Mouse (Mus musculus) lung, embryonic 16.5 days (tissue): ENCODE measurements around the gene Gng13. TPM values are rescaled to one million over a fixed set of nuclear protein-coding genes. Genes with fewer than 3 reads are reported as not detected.
A peak's percentile ranks its signal among the peaks of the same experiment; 100 is the strongest.

Experiments
- ATAC-seq: fragments of 200-750 bp; cut with Nextera tagmentation; 2 replicates; pipeline ENCODE4 v1.8.0; 2017; ENCODE audit warnings: low read depth, mild to moderate bottlenecking, moderate library complexity
- H3K27ac ChIP-seq: fragments of 300-500 bp; sonication (generic); 2 replicates; pipeline ENCODE4 v1.5.1; 2014; ENCODE audit warnings: mild to moderate bottlenecking, control low read depth, low read length
- H3K27me3 ChIP-seq: fragments of 300-500 bp; sonication (generic); 2 replicates; pipeline ENCODE4 v1.6.1; 2014; ENCODE audit warnings: low read depth, low read length, mixed read lengths; ENCODE audit not compliant: control insufficient read depth, insufficient read depth
- H3K36me3 ChIP-seq: fragments of 300-500 bp; sonication (generic); 2 replicates; pipeline ENCODE4 v1.6.1; 2014; ENCODE audit warnings: low read length; ENCODE audit not compliant: control insufficient read depth, insufficient read depth
- H3K4me1 ChIP-seq: fragments of 300-500 bp; sonication (generic); replicated peaks from 2 replicates; pipeline ENCODE4 v1.6.1; 2014; ENCODE audit warnings: low read length, mixed read lengths; ENCODE audit not compliant: control insufficient read depth, insufficient read depth
- H3K4me2 ChIP-seq: fragments of 300-500 bp; sonication (generic); 2 replicates; pipeline ENCODE4 v1.6.1; 2014; ENCODE audit warnings: low read depth, low read length, control low read depth
- H3K4me3 ChIP-seq: fragments of 300-500 bp; sonication (generic); 2 replicates; pipeline ENCODE4 v1.5.1; 2014; ENCODE audit warnings: mild to moderate bottlenecking, low read length, control low read depth
- H3K9ac ChIP-seq: fragments of 300-500 bp; sonication (generic); 2 replicates; pipeline ENCODE4 v1.6.1; 2014; ENCODE audit warnings: low read length, control low read depth
- H3K9me3 ChIP-seq: fragments of 300-500 bp; sonication (generic); 2 replicates; pipeline ENCODE4 v1.6.1; 2016; ENCODE audit warnings: low read length; ENCODE audit not compliant: control insufficient read depth
- WGBS: fragments of 180-500 bp; shearing (Covaris S2); extraction: QIAGEN DNeasy Blood & Tissue Kit; methylation state at CpG from one replicate; pipeline ENCODE4 v1.1.7; 2014; 5-methylcytosine and 5-hydroxymethylcytosine counted together
- polyA plus RNA-seq: library from polyadenylated mRNA; unstranded; fragments of >200 nt; fragmentation: Nextera tagmentation; extraction: Ambion mirVana; gene quantifications from 2 replicates; pipeline ENCODE4 v1.2.1, GENCODE M21; 2015

The Gng13 gene
- 2.5 and 2.8 TPM in 2 replicates for polyA plus RNA-seq

DNA sequence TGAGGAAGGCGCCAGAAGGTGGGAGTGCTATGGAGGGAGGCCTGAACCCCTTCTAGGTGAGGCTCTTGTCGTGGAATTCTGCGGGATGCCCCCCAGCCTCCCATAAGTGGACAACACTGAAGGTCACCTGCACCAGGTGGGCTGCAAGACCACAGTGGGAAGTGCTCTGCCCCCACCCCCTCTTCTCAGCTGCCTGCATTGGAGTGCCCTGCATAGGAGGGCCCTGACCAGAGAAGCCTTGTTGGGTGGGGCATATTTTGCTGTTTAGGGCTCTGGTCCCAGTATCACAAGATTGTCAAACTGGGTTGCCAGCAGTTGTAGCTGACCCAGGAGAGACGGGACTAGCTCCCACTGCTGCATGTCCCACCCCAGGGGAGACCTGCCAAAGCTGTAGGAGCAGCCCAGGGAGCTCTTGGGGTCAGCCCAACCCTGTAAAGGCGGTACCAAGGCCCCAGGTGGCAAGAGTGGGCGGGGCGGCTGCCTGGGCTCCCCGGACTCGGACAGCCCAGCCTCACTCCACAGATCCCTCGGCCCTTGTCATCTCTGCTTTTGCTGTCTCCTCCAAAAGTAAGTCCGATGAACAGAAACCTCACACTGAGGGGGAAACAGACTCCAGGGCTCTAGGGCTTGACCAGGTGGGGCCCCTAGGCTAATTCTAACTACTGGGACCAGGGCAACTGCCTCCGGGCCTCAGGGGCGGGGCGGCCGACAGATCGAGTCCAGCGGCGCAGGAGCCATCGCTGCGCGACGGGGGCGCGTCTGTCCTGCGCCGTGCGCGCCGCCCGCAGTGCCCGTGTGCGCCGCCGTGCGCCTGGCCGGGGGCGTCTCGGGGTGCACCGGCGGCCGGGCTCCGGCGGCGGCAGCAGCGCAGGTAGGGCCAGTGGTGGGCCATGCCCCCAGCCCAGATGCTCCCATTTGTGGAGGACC, at the start of gene Gng13:
Gng13 (plus strand) TSS at position 461 of the 927 bp plus-strand sequence.
- H3K9me3 ChIP-seq: no peaks in the 10 kb centered on the region
- ATAC-seq: peak; percentile 68
- peak within 1 kb of the TSS; percentile 75 for H3K4me2 ChIP-seq
- peaks cover 18% of the 10 kb centered on the region for H3K27me3 ChIP-seq
- H3K4me3 ChIP-seq: peak within 1 kb of the TSS; percentile 46
- H3K27ac ChIP-seq: no peak within 1 kb of the TSS
- H3K4me1 ChIP-seq: peaks cover 10% of the 10 kb centered on the region
- peaks cover 8% of the 10 kb centered on the region for H3K36me3 ChIP-seq
- H3K9ac ChIP-seq: peak within 1 kb of the TSS; percentile 49
- WGBS: 2% methylated on average over 45 of the region's 45 CpGs

GRCm38 (mm10) chr17:25668481-25669055, 48.4 kb upstream of the Gng13 start:
- ATAC-seq: no peak
- Histone ChIP-seq H3K27ac (no peak overlapping the region), H3K4me2 (no peak overlapping the region), H3K36me3 (no peaks in the 10 kb centered on the region), H3K9ac (no peak overlapping the region), H3K4me1 (no peaks in the 10 kb centered on the region), H3K9me3 (no peaks in the 10 kb centered on the region), H3K4me3 (no peak overlapping the region), H3K27me3 (no peaks in the 10 kb centered on the region)
- 72% methylated on average over 7 of the region's 7 CpGs for WGBS

GRCm38 (mm10) chr17:25672982-25673381, 44.0 kb upstream of the Gng13 start:
- Histone ChIP-seq H3K4me2 (no peak overlapping the region), H3K27ac (no peak overlapping the region), H3K9me3 (no peaks in the 10 kb centered on the region), H3K27me3 (no peaks in the 10 kb centered on the region), H3K4me1 (no peaks in the 10 kb centered on the region), H3K9ac (no peak overlapping the region), H3K4me3 (no peak overlapping the region), H3K36me3 (no peaks in the 10 kb centered on the region)
- ATAC-seq: no peak

DNA sequence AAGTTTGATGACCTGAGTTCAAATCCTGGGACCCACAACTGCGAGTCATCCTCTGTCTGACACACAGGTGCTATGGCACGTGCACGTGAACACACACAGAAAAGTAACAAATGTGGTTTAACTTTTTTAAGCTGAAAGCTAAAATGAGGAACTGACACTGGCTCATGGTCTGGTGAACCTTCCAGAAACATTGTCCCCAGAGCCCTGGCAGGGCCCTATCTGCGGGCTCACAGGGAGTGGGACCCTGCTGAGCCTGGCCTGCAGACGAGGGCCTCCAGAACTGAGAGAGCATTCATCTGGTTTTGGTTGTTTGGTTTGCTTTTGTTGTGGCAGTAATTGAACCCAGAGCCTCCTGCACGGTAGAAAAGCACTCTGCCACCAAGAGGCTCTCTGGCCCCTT, 39.0 kb upstream of the Gng13 start:
- Histone ChIP-seq H3K4me2 (no peak overlapping the region), H3K9ac (no peak overlapping the region), H3K27me3 (no peaks in the 10 kb centered on the region), H3K9me3 (no peaks in the 10 kb centered on the region), H3K36me3 (no peaks in the 10 kb centered on the region), H3K27ac (no peak overlapping the region), H3K4me1 (no peaks in the 10 kb centered on the region), H3K4me3 (no peak overlapping the region)
- WGBS: 66% methylated on average over 6 of the region's 6 CpGs
- ATAC-seq: no peak

DNA sequence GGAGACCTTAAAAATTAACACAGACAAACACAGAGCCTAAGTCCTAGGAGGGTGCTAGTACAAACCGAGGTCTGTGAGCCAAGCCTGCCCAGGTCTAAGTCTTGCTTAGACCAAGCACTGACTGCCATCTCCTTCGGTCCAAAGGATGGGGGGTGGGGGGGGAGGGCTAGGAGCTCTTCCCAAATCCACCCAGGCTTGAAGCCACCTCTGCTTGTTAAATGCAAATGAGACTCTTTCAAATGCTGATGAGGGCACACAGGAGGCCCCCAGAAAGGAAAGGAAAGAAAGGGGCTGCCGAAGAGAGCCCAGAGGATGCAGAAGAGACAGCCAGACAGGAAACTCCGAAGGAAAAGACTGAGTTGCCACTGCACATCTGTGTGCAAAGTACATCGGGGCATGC, 37.2 kb upstream of the Gng13 start:
- Histone ChIP-seq H3K9ac (no peak overlapping the region), H3K4me3 (no peak overlapping the region), H3K36me3 (no peaks in the 10 kb centered on the region), H3K27me3 (no peaks in the 10 kb centered on the region), H3K4me2 (no peak overlapping the region), H3K9me3 (no peaks in the 10 kb centered on the region), H3K4me1 (no peaks in the 10 kb centered on the region), H3K27ac (no peak overlapping the region)
- ATAC-seq: no peak
- 19% methylated on average over 5 of the region's 5 CpGs for WGBS

DNA sequence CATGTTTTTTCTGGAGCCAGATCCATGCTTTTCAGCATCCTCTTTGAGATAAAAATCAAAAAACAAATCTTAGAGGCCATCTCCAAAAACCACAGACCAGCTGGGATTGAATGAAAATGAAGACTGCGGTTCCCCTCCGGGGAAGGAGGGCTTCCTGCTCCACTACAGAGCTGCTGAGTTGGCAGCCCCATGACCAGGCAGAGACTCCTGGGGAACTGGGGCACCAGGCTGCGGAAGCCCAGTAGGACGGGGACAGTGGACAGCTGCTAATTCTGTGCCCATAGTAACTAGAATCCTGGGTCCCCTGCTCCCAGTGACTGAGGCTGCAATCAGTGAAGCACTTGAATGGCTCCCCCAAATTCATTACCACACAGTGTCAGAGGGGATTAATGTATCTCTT, 35.3 kb upstream of the Gng13 start:
- Histone ChIP-seq H3K9ac (no peak overlapping the region), H3K27me3 (no peaks in the 10 kb centered on the region), H3K27ac (no peak overlapping the region), H3K9me3 (no peaks in the 10 kb centered on the region), H3K4me3 (no peak overlapping the region), H3K36me3 (no peaks in the 10 kb centered on the region), H3K4me1 (no peaks in the 10 kb centered on the region), H3K4me2 (no peak overlapping the region)
- WGBS: 78% methylated on average over 4 of the region's 4 CpGs
- ATAC-seq: no peak

DNA sequence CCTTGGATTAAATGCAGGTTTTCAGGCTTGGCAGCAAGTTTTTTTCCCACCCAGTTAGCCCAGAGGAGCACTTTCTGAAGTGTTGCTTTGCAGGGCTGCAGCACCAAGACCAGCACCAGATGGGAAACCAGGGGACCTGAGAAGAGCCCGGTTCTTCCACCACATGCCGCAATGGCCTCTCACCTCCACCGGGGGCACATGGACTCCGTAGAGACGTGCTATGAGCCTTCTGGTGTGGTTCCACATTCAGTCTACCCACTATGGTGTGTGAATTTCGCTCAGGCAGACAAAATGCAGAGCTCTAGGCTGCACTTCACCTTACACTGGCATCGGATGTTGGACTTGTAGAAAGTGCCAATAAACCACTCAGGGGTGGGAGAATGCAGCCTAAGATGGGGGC, 30.6 kb upstream of the Gng13 start:
- ATAC-seq: no peak
- no peaks in the 10 kb centered on the region for H3K9me3 ChIP-seq
- no peaks in the 10 kb centered on the region for H3K36me3 ChIP-seq
- 42% methylated on average over 7 of the region's 7 CpGs for WGBS
- H3K27me3 ChIP-seq: no peaks in the 10 kb centered on the region
- no peak overlapping the region for H3K4me3 ChIP-seq
- H3K27ac ChIP-seq: no peak overlapping the region
- no peak overlapping the region for H3K9ac ChIP-seq
- H3K4me2 ChIP-seq: no peak overlapping the region
- no peaks in the 10 kb centered on the region for H3K4me1 ChIP-seq

- no peak overlapping the region for H3K9ac ChIP-seq
- H3K36me3 ChIP-seq: no peaks in the 10 kb centered on the region
- H3K9me3 ChIP-seq: no peaks in the 10 kb centered on the region
- no peaks in the 10 kb centered on the region for H3K27me3 ChIP-seq
- 67% methylated on average over 4 of the region's 4 CpGs for WGBS
- no peak overlapping the region for H3K4me2 ChIP-seq
- no peaks in the 10 kb centered on the region for H3K4me1 ChIP-seq
- H3K27ac ChIP-seq: no peak overlapping the region
- H3K4me3 ChIP-seq: no peak overlapping the region
- no peak for ATAC-seq
Measured at GRCm38 (mm10) chr17:25688922-25689321, 28.0 kb upstream of the Gng13 start.

- H3K4me2 ChIP-seq: no peak overlapping the region
- no peaks in the 10 kb centered on the region for H3K27me3 ChIP-seq
- 14% methylated on average over 1 of the region's 1 CpGs for WGBS
- ATAC-seq: no peak
- H3K9me3 ChIP-seq: no peaks in the 10 kb centered on the region
- H3K27ac ChIP-seq: no peak overlapping the region
- H3K4me1 ChIP-seq: no peaks in the 10 kb centered on the region
- no peak overlapping the region for H3K4me3 ChIP-seq
- no peaks in the 10 kb centered on the region for H3K36me3 ChIP-seq
- H3K9ac ChIP-seq: no peak overlapping the region
Measured at GRCm38 (mm10) chr17:25696263-25696662, 20.7 kb upstream of the Gng13 start.
